Mouse (Mus musculus) Muller cell, postnatal 12 days (primary cell): ENCODE results near the gene Lrrc66.

Source experiments
- DNase-seq: peaks from one replicate; pipeline ENCODE4 v3.0.0-alpha.2; 2015; ENCODE audit errors: inconsistent ontology term

Lrrc66 gene

DNA sequence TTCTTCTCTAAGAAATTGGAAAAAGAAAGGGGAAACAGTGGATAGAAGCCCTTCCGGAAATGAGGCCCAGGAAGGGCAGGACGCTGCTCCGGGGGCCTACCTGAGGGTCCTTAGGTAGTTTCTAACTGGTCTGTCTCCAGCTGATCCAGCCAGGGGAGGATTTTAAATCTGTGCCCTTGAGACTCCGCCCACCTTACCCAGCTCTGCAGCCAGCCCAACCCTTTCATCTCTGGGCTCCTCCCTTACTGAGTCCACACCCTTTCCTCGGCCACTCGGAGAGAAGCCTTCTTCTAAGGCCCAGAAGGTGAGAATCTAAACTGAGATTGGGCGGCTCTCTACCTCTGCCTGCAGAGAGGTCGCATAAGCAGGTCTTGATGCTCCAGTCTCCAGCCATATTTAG is at the start of gene Lrrc66:
Gene Lrrc66 (minus strand): TSS at position 236 of the 400 bp plus-strand sequence.
- DNase-seq = no peak

DNA sequence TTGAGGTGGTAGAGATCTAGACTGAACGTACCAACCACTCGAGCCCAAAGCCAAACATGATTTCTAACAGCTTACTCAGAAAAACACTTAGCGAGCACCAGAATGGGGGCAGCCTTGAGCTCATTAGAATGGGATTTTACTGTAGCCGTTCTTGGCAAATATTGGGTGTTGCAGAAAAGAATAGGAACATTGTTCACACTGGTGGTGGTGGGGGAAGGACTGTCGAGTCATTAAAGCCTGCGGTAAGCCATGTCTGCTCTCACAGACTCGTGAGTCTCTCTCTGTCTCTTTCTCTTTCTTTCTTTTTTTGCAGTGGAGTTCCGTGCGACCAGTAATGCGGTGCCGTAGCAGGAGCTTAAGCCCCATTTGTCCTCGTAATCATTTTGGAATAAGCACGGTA is 44.3 kb upstream of the Lrrc66 start:
- peak; percentile 91 for DNase-seq

DNA sequence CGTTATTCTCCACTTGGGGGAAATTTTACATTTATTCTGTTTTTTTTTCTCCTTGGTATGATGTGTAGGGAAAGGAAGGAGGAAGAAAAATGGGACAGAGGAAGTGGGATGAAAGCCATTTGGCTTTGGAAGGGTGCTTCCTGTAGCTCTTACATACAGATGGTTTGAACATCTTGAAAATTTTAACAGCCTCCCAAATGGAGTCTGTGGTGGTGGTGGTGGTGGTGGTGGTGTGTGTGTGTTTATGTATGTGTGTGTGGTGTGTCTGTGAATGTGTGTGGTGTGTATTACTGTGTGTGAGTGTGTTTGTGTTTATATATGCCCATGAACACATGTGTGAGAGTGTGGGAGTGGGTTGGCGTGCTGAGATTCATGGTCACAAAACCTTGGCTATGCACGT is 43.3 kb upstream of the Lrrc66 start:
- no peak for DNase-seq

DNA sequence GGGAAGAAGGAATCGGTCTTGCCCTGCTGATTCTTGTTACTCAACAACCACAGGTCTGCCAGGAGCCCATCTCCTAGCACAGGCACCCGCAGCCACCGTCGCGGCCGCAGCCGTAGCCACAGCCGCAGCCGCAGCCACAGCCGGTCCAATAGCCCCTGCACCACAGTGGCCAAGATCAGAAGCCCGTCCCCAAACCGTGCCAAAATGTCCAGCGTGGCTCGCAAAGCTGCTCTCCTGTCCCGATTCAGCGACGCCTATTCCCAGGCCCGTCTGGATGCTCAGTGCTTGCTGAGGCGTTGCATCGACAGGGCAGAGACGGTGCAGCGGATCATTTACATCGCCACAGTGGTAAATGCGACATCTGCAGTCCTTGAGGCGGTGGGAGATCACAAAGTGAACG is 37.1 kb upstream of the Lrrc66 start:
- no peak for DNase-seq

DNA sequence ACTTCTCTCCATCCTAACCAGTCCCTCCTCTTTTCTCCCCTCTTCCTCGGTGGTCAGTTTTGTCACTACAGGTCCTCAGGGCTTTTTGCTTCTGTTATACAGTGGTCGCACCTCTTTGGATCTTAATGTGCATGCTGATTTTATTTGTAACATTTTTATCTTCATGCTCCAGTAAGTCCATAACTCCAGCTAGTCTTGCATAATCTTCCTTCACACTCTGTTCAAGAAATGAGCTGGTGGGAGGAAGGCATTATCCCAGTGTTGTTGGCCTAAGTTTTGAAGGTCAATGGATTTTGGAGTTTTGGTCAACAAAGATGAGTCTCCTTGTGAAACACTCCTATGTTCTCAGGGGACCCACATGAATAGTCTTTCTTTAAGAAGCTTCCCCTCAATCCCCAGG is 35.6 kb upstream of the Lrrc66 start:
- DNase-seq = no peak

DNA sequence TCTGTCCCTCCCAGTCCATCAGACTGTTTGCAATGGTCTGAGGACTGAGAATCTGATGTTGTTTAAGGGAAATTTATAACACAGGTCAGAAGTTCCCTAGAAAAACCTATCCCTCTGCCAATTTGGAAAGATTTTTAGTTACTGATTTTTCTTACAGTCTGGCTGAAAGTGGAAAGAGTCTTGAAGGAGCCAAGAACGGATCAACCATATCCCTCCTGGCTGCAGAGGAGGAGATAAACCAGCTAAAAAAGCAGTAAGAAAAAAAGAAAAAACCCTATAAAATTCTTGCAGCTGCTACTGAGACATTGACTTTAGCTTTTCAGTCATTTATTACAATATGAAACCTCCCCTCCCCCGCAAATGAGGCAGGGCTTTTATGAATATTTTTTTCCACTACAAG is 34.4 kb upstream of the Lrrc66 start:
- no peak for DNase-seq

DNA sequence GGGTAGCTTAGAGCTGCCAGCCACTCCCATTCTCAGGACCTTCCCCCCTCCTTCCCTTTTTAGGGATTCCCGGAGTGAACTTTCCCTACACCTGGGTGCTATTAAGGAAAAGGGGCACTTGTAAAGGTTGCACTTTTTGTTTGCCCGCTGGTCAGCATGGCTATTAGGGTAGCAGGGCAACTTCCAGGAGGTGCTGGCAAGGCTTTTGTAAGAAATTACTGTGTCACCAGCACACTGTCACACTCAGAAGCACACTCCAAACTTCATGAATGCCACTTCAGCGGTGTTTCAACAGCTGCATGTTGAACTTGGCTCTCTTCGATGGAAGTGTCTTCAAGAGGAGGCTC is 19.5 kb upstream of the Lrrc66 start:
- no peak for DNase-seq

DNA sequence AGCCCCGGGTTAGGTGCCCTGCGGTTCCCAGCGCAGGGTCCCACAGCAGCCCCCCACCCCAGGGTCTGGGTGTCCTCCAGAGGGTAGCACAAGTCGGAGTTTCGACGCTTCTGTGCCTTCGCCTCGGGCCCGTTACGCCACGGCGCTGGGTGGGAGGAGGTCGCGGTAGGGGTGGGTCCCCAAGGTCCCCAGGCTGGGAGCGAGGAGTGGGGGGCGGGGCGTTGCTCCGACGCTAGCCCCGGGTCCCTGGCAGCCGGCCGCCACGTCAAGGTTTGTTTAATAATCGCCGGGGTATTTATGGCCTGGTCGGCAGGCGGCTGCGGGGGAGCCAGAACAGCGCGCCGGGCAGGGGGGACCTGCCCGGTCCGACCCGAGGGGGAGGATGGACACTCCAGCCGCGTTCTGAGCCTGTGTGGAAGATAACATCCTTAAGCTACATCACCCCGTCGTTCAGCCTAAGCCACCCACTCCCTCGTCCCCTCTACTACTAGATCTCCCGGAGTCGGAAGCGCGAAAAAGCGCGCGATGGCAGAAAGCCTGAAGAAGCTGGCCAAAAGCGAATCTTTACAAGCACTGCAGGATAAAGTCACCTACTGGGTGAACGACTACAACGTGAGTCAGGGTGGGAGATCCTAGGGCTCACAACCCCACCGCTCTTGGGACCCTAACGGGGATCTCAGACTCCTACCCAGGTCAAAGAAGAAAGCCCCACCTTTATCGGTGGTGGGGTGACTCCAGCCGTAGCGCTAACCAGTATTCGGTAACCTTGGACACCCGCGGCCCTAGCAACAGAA is 18.9 kb upstream of the Lrrc66 start, which contains the start of gene Spata18:
Gene Spata18 (plus strand): TSS at position 319 of the 794 bp plus-strand sequence.
- peak; percentile 54 for DNase-seq

DNA sequence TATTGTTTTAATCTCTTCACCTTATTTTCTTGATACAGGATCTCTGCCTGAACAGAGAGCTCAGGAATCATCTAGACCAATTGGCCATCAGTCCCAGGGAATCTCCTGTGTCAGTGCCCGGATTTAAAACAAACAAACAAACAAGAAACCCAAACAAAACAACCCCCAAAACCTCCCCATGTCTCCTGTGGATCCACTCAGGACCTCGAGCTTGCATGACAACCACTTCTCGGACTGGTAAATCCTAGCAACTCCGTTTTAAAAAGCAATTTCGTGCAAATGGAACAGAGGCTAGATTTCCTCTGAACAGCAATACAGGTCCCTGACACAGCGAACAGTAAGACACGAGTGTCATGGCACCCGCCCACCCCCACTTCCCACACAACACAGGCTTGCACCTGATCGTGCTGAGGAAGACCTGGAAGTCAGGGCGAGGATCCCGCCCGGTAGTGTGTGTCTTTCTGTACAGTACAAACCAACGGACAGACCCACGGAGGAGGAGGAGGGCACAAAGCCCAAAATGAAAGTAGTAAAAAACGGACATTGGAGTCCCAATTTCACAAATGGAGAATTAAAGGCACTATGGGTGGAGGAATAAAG is 18.1 kb upstream of the Lrrc66 start:
- no peak for DNase-seq

DNA sequence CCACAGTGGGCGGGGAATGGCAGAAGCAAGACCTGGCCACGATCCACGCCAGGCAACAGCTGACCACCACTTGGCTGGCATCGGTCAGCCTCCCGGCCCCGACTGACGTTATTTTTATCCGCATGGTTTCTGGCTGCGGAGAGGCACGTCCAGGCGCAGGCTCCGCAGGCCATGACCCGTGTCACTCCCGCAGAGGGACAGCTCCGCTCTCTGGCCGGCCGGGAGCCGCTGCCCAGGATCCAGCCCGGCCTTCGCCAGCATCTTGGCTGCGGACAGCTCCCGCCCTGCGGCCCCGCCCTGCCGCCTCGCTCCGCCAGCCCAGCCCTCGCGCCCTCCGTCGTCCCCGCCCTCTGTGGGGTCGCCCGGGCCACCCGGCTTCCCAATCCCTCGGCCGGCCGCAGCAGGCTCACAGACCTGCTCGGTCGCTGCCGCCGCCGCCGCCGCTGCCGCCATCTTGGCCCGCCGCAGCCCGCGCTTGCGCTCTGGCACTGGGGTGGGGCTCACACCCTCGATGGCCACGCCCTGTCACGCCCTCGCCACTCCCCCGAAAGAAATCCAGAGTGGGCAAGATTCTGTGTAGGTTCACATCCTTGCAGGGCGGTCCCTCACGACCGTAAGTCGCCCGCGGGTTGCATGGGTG is 15.1 kb upstream of the Lrrc66 start, which contains the start of gene Sgcb:
Gene Sgcb (minus strand): TSS at position 530 of the 640 bp plus-strand sequence.
- peak; percentile 89 for DNase-seq

DNA sequence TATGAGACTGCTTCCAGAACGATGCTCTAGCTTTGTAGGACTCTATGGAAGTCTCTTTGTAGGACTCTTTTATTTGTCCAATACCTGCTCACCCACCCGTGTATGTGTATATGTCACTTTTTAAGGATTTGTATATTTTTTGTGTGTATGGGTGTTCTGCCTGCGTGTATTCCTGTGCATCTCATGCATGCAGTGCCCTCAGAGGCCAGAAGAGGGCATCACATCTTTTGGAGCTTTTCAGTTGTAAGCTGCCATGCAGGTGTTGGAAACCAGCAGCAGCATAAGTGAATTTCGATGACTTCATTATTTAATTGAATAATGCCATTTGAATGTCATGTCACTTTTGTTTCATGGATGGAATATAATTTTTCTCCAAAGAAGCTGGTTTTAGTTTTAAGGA is 9.8 kb upstream of the Lrrc66 start:
- no peak for DNase-seq

DNA sequence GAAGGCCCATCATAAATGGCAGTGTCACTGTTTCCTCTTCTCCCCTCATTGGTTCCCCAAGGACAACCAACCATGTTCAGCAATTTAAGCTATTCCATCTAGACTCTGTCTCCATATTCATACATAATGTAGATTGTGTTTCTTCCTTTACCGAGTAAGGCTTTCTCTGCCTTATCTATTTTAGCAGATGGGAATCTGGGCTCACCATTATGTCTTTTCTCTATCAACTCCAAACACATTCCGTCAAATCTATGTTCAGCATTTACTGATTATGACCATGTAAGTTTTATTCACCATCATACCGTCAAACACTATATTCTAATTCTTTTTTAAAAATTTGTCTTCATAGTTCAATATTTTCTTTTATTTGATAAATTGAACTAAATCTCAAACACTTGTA is 8.7 kb upstream of the Lrrc66 start:
- no peak for DNase-seq

DNA sequence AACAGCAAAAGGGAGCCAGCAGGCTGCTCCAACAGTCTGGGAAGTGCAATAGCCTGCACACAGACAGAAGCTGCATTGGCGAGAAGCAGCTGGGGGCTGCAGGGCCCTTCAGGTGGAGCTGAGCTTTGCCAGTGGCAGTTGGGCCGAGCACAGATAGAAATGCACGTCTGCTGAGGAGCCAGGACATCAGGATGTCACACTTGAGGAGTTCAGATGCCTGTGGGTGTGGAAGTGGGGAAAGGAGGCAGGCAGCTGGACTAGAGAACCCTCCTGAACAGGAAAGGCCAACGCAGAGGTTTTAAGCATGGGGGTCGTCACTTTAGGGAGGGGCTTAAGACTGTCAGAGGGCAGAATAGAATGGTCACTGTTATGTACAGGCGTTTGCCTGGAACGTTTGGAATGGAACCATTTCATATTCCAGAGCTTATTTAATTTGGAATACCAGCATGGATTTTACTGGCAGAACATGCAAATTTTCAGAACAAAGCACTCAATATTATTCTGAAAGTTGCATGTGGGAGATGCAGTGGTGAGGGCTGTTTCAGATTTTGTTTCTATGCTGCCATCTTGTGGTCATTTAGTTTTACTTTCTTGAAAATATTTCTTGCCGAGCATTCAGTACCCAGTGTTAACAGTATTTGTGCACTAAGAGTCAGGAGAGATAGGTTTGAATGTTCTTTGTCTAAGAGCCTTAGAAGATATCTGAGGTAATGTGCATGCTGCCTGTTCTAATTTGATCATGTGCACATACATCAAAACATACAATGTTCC is 5.2 kb upstream of the Lrrc66 start:
- peak; percentile 44 for DNase-seq

DNA sequence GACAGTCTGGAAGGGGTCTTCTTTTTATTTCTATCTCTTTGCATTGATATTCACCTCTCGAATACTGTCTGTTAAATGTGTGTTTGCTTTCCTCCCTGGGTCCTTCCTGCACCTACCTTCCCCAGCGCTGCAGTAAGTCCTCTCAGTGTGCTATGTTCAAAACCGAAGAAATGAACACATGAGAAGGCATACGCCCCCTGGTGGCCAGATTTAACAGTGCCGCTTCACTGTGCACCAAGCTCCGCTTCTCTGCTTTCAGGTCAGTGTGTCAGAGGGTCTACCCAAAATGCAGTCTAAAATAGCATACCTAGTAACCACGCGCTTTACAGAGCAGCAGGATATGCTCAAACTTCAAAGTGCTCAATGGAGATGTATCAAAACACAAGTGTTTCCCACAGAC is 815 bp upstream of the Lrrc66 start:
- DNase-seq = no peak

DNA sequence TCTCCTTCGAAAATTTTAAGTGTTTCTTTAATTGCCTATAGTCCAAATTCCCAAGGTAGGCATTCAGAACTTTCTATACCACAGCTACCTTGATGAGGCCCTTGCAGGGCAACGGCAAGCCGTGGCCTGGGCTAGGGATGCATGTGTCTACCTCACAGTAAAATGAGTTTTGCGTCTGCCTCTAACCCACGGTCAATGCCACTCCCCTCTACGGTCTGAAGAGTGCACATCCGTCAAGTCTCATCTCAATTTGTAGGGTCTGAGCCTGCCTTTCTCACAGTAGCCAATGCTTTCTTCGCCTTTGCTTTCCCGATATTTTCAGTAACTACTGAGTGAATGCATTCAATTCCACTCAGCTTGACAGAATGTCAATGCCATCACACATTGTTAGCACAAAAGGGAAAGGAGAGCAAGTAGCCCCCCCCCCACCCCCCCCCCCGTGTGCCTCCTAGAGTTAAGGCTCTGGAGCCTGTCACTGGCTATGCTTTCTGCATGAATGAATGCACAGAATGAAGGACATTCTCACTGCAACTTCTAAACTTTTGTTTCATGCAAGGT is 1.2 kb downstream of the Lrrc66 start:
- peak; percentile 56 for DNase-seq

DNA sequence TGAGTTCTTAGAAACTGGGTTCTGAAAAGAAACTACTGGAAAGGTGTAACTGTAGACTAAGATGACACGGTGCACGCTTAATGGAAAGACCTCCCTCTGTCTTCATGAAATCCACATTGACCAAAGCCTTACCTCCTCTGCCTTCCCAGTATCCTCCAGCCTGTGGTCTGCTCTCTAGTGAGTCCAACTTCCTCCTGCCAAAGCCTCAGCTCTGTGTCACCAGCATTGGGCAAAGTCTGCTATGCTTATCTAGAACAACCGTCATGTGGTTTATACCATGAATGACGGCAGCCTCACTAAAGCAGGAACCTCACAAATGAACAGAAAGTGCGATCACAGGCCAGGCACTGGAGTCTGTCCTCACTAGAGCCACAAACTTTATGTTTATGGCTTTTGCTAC is 2.2 kb downstream of the Lrrc66 start:
- DNase-seq = no peak

DNA sequence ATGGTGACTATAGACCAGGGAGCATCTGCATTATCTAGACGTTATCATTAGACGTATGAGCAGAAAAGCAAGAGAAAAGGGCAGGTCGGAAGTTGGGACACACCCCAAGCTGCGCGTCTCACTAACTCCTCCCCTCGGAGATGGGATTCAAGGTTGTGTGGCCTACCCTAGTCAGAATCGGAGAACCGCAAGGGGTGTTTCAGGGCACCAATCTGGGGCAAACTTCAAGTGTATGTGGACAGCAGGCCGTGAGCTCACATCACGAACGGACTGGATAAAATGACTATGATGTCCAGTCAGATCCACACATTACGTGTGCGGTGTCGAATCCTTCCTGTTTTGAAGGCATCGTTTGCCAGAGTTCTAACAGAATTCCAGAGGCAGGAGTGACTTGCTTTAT is 4.3 kb downstream of the Lrrc66 start:
- DNase-seq = no peak

DNA sequence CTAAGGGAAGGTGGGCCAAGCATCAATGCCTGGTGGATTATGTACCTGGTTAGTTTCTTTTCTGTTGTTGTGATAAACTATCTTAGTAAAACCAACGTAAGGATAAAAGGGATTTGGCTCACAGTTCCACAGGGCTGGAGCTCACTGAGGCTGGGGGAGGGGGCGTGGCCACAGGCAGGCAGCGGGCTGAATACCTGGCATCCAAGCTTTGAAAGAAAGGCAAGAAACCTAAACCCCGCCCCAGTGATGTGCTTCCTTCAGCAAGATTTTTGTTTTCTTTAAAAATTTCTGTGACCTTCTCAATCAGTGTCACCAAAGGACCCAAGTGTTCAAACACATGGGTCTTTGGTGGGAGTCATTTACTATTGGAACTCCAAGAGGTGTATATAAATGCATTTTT is 4.8 kb downstream of the Lrrc66 start:
- DNase-seq = no peak

DNA sequence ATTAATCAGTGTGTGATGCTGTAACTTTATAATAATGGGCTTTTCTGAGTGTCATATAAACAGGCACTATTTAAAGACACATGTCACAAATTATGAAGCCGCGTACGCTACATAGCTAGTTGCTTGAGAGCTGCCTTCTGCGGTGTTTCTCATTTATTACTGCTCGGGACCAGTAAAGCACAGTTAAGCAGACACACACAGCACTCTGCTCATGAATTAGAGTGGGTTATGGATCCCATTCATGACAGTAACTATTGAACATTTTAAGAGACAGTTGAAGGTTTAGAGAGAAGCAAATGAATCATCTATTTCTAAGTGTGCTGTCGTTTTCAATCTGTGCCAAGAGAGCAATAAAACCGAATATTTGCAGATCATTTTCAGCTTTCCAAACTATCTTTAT is 5.5 kb downstream of the Lrrc66 start:
- no peak for DNase-seq

DNA sequence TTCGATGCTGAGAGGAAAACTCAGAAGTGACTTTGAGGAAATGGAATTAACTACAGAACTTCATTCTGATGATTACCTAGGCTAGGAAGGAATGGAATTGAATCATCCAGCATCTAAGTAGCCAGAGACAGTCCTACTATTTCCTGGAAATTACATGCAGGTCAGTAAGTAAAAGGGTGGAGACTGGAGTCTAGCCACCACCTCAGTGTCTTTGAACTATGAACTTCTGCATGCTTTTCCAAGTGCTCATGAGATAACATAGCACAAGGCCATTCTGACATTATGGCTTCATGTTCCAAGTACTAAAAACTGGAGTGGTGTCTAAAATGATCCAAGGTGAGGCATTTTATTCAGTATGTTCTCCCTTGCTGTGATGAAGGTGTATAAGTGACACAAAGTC is 6.8 kb downstream of the Lrrc66 start:
- no peak for DNase-seq

DNA sequence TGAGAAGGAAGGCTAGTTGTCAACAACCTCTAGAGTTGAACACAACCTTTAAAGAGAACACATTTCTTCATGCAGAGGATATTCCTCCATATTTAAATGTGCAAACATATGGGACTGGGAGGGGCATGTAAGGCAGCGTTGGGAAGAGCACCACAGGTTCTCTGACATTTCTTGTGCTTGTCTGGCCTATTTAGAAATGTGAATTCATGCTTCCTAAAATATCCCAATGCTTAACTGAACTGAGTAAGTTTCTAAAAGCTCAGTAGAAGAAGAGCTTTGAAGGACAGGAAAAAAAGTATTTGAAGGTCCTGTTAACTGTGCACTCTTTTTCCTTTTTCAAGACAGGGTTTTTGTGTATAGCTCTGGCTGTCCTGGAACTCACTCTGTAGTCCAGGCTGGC is 13.4 kb downstream of the Lrrc66 start:
- no peak for DNase-seq

DNA sequence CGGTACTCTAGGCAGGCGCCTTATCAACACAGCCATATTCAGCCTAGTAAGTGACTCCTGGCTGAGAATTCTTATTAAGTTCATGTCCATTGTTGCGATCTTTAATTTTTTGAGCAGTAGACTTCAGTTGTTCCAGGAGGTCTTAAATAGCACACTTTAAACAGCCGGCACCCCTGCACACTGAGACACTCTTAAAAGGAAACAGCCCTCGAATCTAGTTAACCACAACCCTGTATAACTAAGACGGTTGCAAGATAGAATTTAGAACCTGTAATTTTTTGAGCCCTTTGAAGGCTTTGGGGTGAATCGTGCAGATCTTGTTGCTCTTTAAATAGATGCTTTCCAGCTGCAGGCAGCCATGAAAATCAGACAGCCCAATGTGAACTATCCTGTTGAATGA is 17.1 kb downstream of the Lrrc66 start:
- DNase-seq = no peak
